Mouse (Mus musculus) liver, adult (tissue): ENCODE data around the gene Cdc7.

Experiments used
- GATA4 ChIP-seq: IDR thresholded peaks from 2 replicates; pipeline ENCODE4 v1.6.1; 2014; ENCODE audit warnings: mild to moderate bottlenecking, low read length; ENCODE audit not compliant: insufficient replicate concordance

Cdc7 gene

DNA sequence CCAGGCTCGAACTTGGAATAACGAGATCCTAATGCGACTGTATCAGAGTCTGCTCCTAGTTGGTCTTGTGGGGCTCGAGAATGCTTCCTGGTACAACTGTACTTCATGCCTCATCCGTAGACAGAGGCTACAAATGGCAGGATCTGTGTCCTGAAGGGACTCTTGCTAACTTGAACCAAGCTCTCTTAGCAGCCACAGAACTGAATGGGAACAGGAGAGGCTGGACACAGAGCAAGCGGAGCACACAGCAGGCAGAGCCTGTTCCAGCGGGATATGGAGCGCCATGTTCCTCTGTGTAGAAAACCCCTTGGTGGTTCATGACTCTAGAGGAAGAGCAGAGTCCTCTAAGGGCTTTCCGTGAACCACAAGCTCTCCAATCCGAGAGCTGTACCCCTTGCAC is 66.7 kb downstream of the Cdc7 start:
- TF ChIP-seq GATA4: no peak
